Mouse (Mus musculus): ENCODE data around the gene Ubtf. TPM values are rescaled to one million over a fixed set of nuclear protein-coding genes. Genes with fewer than 3 reads are reported as not detected.

The Ubtf gene
- total and polyA plus RNA-seq, 3 experiments = 14.9 to 59.4 (median 52.5) TPM

DNA sequence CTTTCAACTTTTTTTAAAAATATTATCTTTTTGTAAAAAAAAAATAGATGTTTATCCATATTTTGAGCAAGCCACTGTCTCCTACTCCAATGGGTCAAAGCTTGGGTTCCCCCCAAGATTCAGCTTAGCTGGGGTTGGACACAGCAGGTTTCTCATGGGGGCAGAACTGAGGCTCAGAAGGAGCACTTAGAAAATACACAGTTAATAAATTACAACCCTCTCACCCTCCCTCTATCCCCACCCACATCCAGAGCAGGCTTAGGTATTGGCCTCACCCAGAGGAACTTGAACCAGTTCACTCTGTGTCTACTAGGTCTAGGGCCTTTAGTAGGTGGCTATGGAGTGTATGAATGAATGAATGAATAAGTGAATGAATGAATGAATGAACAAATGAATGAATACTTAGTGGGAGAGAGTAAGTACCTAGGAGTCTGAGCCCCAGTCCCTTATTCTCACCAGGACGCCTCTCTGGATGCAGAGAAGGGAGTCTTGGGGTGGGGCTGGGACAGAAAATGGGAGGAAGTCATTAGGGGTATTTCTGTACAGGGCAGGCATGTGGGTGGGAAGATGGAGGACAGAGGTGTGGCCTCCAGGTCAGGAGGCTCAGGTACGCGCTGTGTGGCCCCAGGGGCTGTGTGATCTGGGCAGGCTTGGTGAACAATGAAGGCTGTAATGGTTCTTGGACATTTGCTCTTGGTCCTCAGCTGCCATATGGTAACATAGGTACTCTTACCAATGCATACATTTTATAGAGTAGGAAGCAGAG is 29.8 kb upstream of the Ubtf start:
- H3K79me2 ChIP-seq (replicated peaks; ENCODE audit: control insufficient read depth, insufficient read depth, low read length) = no peaks in the 10 kb centered on the region
- no peak for DNase-seq
- TF ChIP-seq CTCF (IDR thresholded peaks at IDR 0.05) (no peak), POLR2A (IDR thresholded peaks at IDR 0.05; ENCODE audit: insufficient read depth, low read depth, low read length) (no peak), EP300 (IDR thresholded peaks at IDR 0.05; ENCODE audit: insufficient read depth, low read depth, low read length) (no peak)
- no peak overlapping the region for H3K27ac ChIP-seq
- no peak overlapping the region for H3K9ac ChIP-seq (ENCODE audit: low read depth, low read length)
- intact Hi-C loops (cut with DNase I) = loop anchor here (5.0 kb wide), 1 partner anchor 48 kb away; no protein-coding TSS in a partner anchor
- WGBS = 81% methylated on average over 3 of the region's 3 CpGs
- no peaks in the 10 kb centered on the region for H3K27me3 ChIP-seq (ENCODE audit: control insufficient read depth, insufficient read depth, low read length)
- H3K36me3 ChIP-seq (ENCODE audit: control insufficient read depth, insufficient read depth, low read length) = no peaks in the 10 kb centered on the region
- H3K4me1 ChIP-seq (ENCODE audit: control insufficient read depth, insufficient read depth, low read length) = no peaks in the 10 kb centered on the region; the same call in 1 of the 2 replicates
- H3K4me3 ChIP-seq = no peak overlapping the region

DNA sequence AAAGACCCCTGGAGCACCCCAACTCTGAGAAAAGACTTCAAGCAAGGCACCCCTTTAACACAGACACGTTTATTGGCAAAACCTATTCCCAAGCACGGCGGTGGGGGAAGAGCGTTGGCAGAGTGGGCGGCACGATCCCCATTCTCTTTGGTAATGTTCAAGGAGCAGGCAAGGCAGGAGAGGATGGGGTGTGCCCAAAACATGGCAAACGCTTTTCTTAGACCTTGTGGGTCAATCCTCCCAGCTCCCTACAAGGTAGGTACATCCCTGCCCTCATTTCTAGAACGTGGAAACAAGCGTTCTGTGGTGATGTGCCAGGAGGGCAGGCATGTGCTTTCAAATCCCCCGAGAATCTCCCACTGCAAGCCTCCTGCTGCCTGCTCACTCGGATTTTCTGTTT is 29.2 kb upstream of the Ubtf start:
- Histone ChIP-seq H3K4me3 (no peak overlapping the region), H3K36me3 (ENCODE audit: control insufficient read depth, insufficient read depth, low read length) (no peaks in the 10 kb centered on the region), H3K9ac (ENCODE audit: low read depth, low read length) (no peak overlapping the region), H3K4me1 (ENCODE audit: control insufficient read depth, insufficient read depth, low read length) (no peaks in the 10 kb centered on the region; the same call in 1 of the 2 replicates), H3K79me2 (replicated peaks; ENCODE audit: control insufficient read depth, insufficient read depth, low read length) (no peaks in the 10 kb centered on the region), H3K27ac (no peak overlapping the region), H3K27me3 (ENCODE audit: control insufficient read depth, insufficient read depth, low read length) (no peaks in the 10 kb centered on the region)
- DNase-seq = no peak
- WGBS = 86% methylated on average over 11 of the region's 11 CpGs
- intact Hi-C loops (cut with DNase I) = loop anchor here (5.0 kb wide), 1 partner anchor 49 kb away; no protein-coding TSS in a partner anchor
- TF ChIP-seq POLR2A (IDR thresholded peaks at IDR 0.05; ENCODE audit: insufficient read depth, low read depth, low read length) = no peak

DNA sequence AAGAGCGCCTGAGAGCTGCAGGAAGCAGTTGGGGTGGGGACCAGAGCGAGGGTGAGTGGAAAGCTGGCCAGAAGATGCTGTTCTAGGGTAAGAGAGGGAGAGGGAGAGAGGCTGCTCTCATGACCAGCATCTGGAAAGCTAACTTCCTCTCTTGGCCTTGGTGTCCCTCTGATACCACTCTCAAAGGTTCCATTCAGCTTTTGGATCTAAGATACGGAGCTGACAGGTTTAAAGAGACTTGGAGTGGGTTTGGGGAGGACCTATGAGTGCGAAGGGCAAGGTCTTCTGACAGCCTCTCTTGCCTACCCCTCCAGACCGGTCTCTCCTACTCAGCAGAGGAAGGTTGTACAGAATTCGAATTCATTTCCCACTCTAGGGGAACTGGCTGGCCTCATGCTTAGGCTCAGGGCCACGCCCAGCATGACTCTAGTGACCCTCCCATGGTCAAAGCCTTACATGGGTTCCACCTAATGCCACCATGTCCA is 28.6 kb upstream of the Ubtf start:
- no peaks in the 10 kb centered on the region for H3K36me3 ChIP-seq (ENCODE audit: control insufficient read depth, insufficient read depth, low read length)
- no peak overlapping the region for H3K27ac ChIP-seq
- no peak overlapping the region for H3K9ac ChIP-seq (ENCODE audit: low read depth, low read length)
- DNase-seq = no peak
- WGBS = 75% methylated on average over 7 of the region's 7 CpGs
- TF ChIP-seq POLR2A (IDR thresholded peaks at IDR 0.05; ENCODE audit: insufficient read depth, low read depth, low read length) = no peak
- no peak for TF ChIP-seq EP300 (IDR thresholded peaks at IDR 0.05; ENCODE audit: insufficient read depth, low read depth, low read length)
- H3K79me2 ChIP-seq (replicated peaks; ENCODE audit: control insufficient read depth, insufficient read depth, low read length) = no peaks in the 10 kb centered on the region
- no peaks in the 10 kb centered on the region for H3K27me3 ChIP-seq (ENCODE audit: control insufficient read depth, insufficient read depth, low read length)
- H3K4me1 ChIP-seq (ENCODE audit: control insufficient read depth, insufficient read depth, low read length) = no peaks in the 10 kb centered on the region; the same call in 1 of the 2 replicates
- intact Hi-C loops (cut with DNase I) = loop anchor here (5.0 kb wide), 1 partner anchor 49 kb away; no protein-coding TSS in a partner anchor
- no peak overlapping the region for H3K4me3 ChIP-seq

DNA sequence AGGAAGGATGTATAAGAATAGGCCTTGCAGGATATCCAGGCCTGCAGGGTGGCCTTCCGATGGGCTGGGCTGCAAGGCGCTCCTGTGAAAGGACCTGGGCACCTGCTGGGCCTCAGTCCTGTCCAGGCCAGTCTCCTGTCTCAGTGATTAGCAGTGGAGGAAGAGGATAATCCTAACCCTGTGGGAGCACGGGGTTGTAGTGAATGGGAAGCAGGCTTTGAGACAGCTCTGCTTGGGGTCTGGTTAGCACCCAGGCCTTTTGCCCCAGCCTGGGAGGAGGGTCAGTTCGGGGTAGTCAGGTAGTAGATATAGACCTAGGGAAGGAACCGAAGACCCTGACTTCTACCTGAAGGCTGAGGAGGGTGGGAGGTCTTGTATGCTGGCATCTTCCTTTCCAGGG is 28.1 kb upstream of the Ubtf start:
- no peak overlapping the region for H3K9ac ChIP-seq (ENCODE audit: low read depth, low read length)
- H3K27me3 ChIP-seq (ENCODE audit: control insufficient read depth, insufficient read depth, low read length) = no peaks in the 10 kb centered on the region
- no peaks in the 10 kb centered on the region for H3K79me2 ChIP-seq (replicated peaks; ENCODE audit: control insufficient read depth, insufficient read depth, low read length)
- WGBS = 65% methylated on average over 5 of the region's 5 CpGs
- no peaks in the 10 kb centered on the region for H3K36me3 ChIP-seq (ENCODE audit: control insufficient read depth, insufficient read depth, low read length)
- TF ChIP-seq CTCF (IDR thresholded peaks at IDR 0.05) (no peak), POLR2A (IDR thresholded peaks at IDR 0.05; ENCODE audit: insufficient read depth, low read depth, low read length) (no peak), EP300 (IDR thresholded peaks at IDR 0.05; ENCODE audit: insufficient read depth, low read depth, low read length) (no peak)
- no peak for DNase-seq
- intact Hi-C loops (cut with DNase I) = loop anchor here (5.0 kb wide), 1 partner anchor 50 kb away; no protein-coding TSS in a partner anchor
- no peaks in the 10 kb centered on the region; the same call in 1 of the 2 replicates for H3K4me1 ChIP-seq (ENCODE audit: control insufficient read depth, insufficient read depth, low read length)
- H3K27ac ChIP-seq = no peak overlapping the region
- H3K4me3 ChIP-seq = no peak overlapping the region

DNA sequence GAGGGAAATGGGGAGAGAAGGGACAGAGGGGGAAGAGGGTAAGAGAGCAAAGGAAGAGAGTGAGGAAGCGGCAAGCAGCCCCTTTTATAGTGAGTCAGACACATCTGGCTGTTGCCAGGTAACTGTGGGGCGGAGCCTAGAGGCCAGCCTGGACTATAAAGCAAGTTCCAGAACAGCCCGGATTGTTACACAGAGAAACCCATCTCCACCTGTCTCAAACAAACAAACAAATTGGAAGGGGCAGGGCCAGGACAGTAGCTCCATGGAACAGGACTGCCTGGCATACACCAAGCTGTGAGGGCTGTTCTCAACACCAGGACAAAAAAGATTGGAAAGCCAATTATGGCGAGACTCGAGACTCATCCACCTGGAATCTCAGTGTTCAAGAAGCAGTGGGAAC is 27.4 kb upstream of the Ubtf start:
- no peak for DNase-seq
- intact Hi-C loops (cut with DNase I) = loop anchor here (5.0 kb wide), 1 partner anchor 50 kb away; no protein-coding TSS in a partner anchor
- Histone ChIP-seq H3K36me3 (ENCODE audit: control insufficient read depth, insufficient read depth, low read length) (no peaks in the 10 kb centered on the region), H3K4me1 (ENCODE audit: control insufficient read depth, insufficient read depth, low read length) (no peaks in the 10 kb centered on the region; the same call in 1 of the 2 replicates), H3K79me2 (replicated peaks; ENCODE audit: control insufficient read depth, insufficient read depth, low read length) (no peaks in the 10 kb centered on the region), H3K27me3 (ENCODE audit: control insufficient read depth, insufficient read depth, low read length) (no peaks in the 10 kb centered on the region), H3K4me3 (no peak overlapping the region), H3K27ac (no peak overlapping the region), H3K9ac (ENCODE audit: low read depth, low read length) (no peak overlapping the region)
- TF ChIP-seq CTCF (IDR thresholded peaks at IDR 0.05) (no peak), POLR2A (IDR thresholded peaks at IDR 0.05; ENCODE audit: insufficient read depth, low read depth, low read length) (no peak), EP300 (IDR thresholded peaks at IDR 0.05; ENCODE audit: insufficient read depth, low read depth, low read length) (no peak)
- 80% methylated on average over 5 of the region's 5 CpGs for WGBS

DNA sequence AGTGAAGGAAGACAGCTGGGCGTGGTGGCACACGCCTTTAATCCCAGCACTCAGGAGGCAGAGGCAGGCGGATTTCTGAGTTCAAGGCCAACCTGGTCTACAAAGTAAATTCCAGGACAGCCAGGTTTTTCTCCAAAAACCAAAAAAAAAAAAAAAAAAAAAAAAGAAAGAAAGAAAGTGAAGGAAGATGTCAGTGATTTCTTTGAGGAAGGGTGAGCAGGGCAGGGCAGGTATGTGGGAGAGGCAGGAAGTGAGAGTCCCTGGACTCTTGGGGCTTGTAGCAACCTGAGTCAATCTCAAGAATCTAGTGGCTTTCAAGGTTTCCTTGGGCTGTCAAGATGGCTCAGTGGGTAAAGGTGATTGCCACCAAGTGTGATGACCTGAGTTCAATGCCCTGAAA is 24.9 kb upstream of the Ubtf start:
- no peaks in the 10 kb centered on the region for H3K36me3 ChIP-seq (ENCODE audit: control insufficient read depth, insufficient read depth, low read length)
- no peaks in the 10 kb centered on the region; the same call in 1 of the 2 replicates for H3K4me1 ChIP-seq (ENCODE audit: control insufficient read depth, insufficient read depth, low read length)
- H3K79me2 ChIP-seq (replicated peaks; ENCODE audit: control insufficient read depth, insufficient read depth, low read length) = no peaks in the 10 kb centered on the region
- H3K9ac ChIP-seq (ENCODE audit: low read depth, low read length) = no peak overlapping the region
- H3K4me3 ChIP-seq = no peak overlapping the region
- no peak for DNase-seq
- no peak overlapping the region for H3K27ac ChIP-seq
- no peaks in the 10 kb centered on the region for H3K27me3 ChIP-seq (ENCODE audit: control insufficient read depth, insufficient read depth, low read length)
- TF ChIP-seq CTCF (IDR thresholded peaks at IDR 0.05) (no peak), POLR2A (IDR thresholded peaks at IDR 0.05; ENCODE audit: insufficient read depth, low read depth, low read length) (no peak), EP300 (IDR thresholded peaks at IDR 0.05; ENCODE audit: insufficient read depth, low read depth, low read length) (no peak)
- 88% methylated on average over 3 of the region's 3 CpGs for WGBS
- intact Hi-C loops (cut with DNase I) = no loop called here
